Mouse (Mus musculus) adrenal gland, postnatal 4 days (tissue): Measurements from ENCODE around the gene Eno4. TPM values are rescaled to one million over a fixed set of nuclear protein-coding genes. Genes with fewer than 3 reads are reported as not detected.
"Not testable (repeated sequence)": the region's sequence is repeated elsewhere in the genome, so short reads cannot be mapped to it uniquely, and the experiment has no call there.

ENCODE experiments used
- DNase-seq, 2 experiments: peaks; one replicate each; pipeline ENCODE4 v3.0.0; 2021 to 2022; ENCODE audit warnings: low spot score in 2 of 2, mixed read lengths in 2 of 2
- long read RNA-seq, 2 experiments: library from polyadenylated mRNA; stranded (forward); transcript quantifications; one replicate each; pipeline ENCODE4 v2.0.0; 2021
- total RNA-seq, 2 experiments: library from RNA; stranded (reverse); gene quantifications; 2 replicates each; pipeline ENCODE4 v1.2.3; 2021

Eno4 gene
- total RNA-seq = under 1 TPM; 0.31 to 0.45 TPM
- long read RNA-seq, experiment 1 = 0 reads
- long read RNA-seq, experiment 2 = 0 reads

GRCm38 (mm10) chr19:58942841-58943828, at the start of gene Eno4, which contains the start of gene Hspa12a:
Eno4 (plus strand) TSS chr19:58943425.
Hspa12a (minus strand) TSS chr19:58943654.
- DNase-seq = peak; percentile 82 to 85

- DNase-seq = no peak
Observed at GRCm38 (mm10) chr19:58896216-58896615, 47.0 kb upstream of the Eno4 start.

GRCm38 (mm10) chr19:58900471-58900870, 42.8 kb upstream of the Eno4 start:
- not testable (repeated sequence) for DNase-seq

GRCm38 (mm10) chr19:58903079-58903898, 39.9 kb upstream of the Eno4 start:
- no peak for DNase-seq

- DNase-seq = peak; percentile 70 to 71
Observed at GRCm38 (mm10) chr19:58903899-58904327, 39.3 kb upstream of the Eno4 start.

GRCm38 (mm10) chr19:58906685-58907084, 36.5 kb upstream of the Eno4 start:
- no peak for DNase-seq

- no peak for DNase-seq
Observed at GRCm38 (mm10) chr19:58908018-58908417, 35.2 kb upstream of the Eno4 start.

GRCm38 (mm10) chr19:58910941-58911368, 32.3 kb upstream of the Eno4 start:
- no peak for DNase-seq

- peak; percentile 22 to 43 for DNase-seq
Observed at GRCm38 (mm10) chr19:58911386-58911785, 31.8 kb upstream of the Eno4 start.

GRCm38 (mm10) chr19:58913301-58913700, 29.9 kb upstream of the Eno4 start:
- DNase-seq = no peak

- no peak for DNase-seq
Observed at GRCm38 (mm10) chr19:58918597-58918996, 24.6 kb upstream of the Eno4 start.

GRCm38 (mm10) chr19:58919148-58919547, 24.1 kb upstream of the Eno4 start:
- no peak for DNase-seq

GRCm38 (mm10) chr19:58931081-58931800, 12.0 kb upstream of the Eno4 start:
- DNase-seq = no peak

GRCm38 (mm10) chr19:58933062-58933461, 10.2 kb upstream of the Eno4 start:
- DNase-seq = no peak

GRCm38 (mm10) chr19:58945959-58946358, 2.7 kb downstream of the Eno4 start:
- DNase-seq = no peak

GRCm38 (mm10) chr19:58951521-58951920, 8.3 kb downstream of the Eno4 start:
- no peak for DNase-seq

- no peak for DNase-seq
Observed at GRCm38 (mm10) chr19:58952236-58952635, 9.0 kb downstream of the Eno4 start.

- DNase-seq = no peak
Observed at GRCm38 (mm10) chr19:58954779-58955178, 11.6 kb downstream of the Eno4 start.

- no peak for DNase-seq
Observed at GRCm38 (mm10) chr19:58963011-58963410, 19.8 kb downstream of the Eno4 start.

- no peak for DNase-seq
Observed at GRCm38 (mm10) chr19:58968731-58969506, 25.7 kb downstream of the Eno4 start.
